Mouse (Mus musculus) erythroblast, embryonic 14.5 days (primary cell): ENCODE measurements around the gene Bms1.

Experiments
- GATA1 ChIP-seq: IDR thresholded peaks from 2 replicates; pipeline ENCODE4 v1.6.1; 2012; ENCODE audit warnings: low read length, inconsistent platforms, mixed read lengths
- TAL1 ChIP-seq: IDR thresholded peaks from 3 replicates; pipeline ENCODE4 v1.6.1; 2012; ENCODE audit warnings: low read length, inconsistent platforms, mixed read lengths

GRCm38 (mm10) chr6:118379451-118380167 is 39.7 kb downstream of the Bms1 start:
- TF ChIP-seq TAL1, result no peak
- no peak for TF ChIP-seq GATA1
